Mouse (Mus musculus) monocyte, adult 59 days (primary cell): ENCODE measurements around the gene Olfr495. TPM values are rescaled to one million over a fixed set of nuclear protein-coding genes. Genes with fewer than 3 reads are reported as not detected.

ENCODE experiments used
- total RNA-seq, 2 experiments: library from RNA; stranded (reverse); gene quantifications; one replicate each; pipeline ENCODE4 v1.2.4; 2023

The Olfr495 gene
- not detected for total RNA-seq

DNA sequence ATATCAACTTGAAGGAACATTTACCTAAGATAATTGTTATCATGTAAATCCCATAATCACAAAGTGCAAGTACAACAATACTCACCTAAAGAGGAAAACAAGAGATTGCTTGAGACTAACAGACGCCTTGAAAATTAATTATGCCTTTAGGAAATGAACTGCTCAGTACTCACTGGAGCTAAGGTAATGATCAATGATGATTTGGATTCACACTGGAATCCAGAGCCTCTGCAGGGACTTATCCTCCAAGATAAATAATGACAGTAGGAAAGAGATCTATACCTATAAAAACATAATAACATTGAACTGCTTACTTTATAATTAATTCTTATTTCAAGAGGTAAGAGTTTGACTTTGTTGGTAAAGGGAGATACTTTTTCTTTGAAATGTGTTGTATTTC lies at the start of gene Olfr495:
Gene Olfr495 (plus strand): TSS at position 301 of the 400 bp plus-strand sequence.

DNA sequence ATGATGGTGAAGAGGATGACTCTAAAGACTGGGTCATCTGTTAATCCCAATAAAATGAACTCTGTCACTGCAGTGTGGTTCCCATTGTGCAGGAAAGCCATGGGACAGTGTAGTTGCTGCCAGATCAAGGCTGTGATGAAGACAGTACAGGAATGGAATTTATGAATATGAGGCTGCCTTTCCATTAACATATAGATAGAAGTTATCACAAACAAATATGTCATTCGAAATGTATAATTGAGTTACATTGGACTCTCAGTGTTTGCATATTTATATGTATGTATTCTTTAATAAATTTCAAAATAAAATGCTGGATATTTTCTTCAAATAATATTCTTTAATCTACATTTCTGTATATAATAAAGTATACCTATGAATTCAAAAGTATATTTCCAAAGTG lies 46.1 kb upstream of the Olfr495 start, which contains the start of gene Olfr493:
Gene Olfr493 (minus strand): TSS at position 101 of the 400 bp plus-strand sequence.

GRCm38 (mm10) chr7:108365035-108365434 lies 27.9 kb upstream of the Olfr495 start, which contains the start of gene Olfr494:
Gene Olfr494, plus strand, starts transcription at chr7:108365335.

DNA sequence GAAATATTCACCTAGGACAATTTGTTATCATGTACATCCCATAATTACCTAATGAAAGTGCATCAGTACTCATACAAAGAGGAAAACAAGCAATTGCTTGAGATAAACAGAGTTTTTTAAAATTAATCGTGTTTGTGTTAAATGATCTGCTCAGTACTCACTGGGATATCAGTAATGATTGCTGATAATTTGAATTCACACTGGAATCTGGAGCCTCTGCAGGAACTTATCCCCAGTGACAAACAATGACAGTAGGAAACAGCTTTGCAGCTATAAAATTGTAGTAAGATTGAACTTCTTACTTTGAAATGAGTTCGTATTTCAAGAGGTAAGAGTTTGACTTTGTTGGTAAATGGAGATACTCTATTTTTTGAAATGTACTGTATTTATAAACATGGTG lies 27.2 kb downstream of the Olfr495 start, which contains the start of gene Olfr497:
Gene Olfr497 (plus strand): TSS at position 301 of the 400 bp plus-strand sequence.

Other genes starting within 250 kb of the Olfr495 start
- gene Olfr485, start 233.3 kb upstream of the Olfr495 start, total RNA-seq = not detected
- not detected for gene Olfr486, start 220.4 kb upstream of the Olfr495 start, total RNA-seq
- gene Olfr487, start 178.5 kb upstream of the Olfr495 start, total RNA-seq = not detected
- not detected for gene Olfr488, start 134.8 kb upstream of the Olfr495 start, total RNA-seq
- gene Olfr490, start 104.2 kb upstream of the Olfr495 start, total RNA-seq = not detected
- gene Olfr491, start 79.7 kb upstream of the Olfr495 start, total RNA-seq = not detected
- gene Olfr492, start 69.5 kb upstream of the Olfr495 start, total RNA-seq = not detected
- gene Olfr493, start 46.2 kb upstream of the Olfr495 start, total RNA-seq = not detected
- gene Olfr494, start 27.8 kb upstream of the Olfr495 start, total RNA-seq = not detected
- gene Olfr497, start 27.3 kb downstream of the Olfr495 start, total RNA-seq = not detected
- gene Olfr498, start 72.2 kb downstream of the Olfr495 start, total RNA-seq = not detected
- not detected for gene Olfr502, start 131.9 kb downstream of the Olfr495 start, total RNA-seq
- not detected for gene Olfr503, start 151.4 kb downstream of the Olfr495 start, total RNA-seq
- gene Olfr504, start 172.6 kb downstream of the Olfr495 start, total RNA-seq = not detected
- gene Olfr506, start 217.6 kb downstream of the Olfr495 start, total RNA-seq = not detected
- not detected for gene Olfr507, start 228.6 kb downstream of the Olfr495 start, total RNA-seq
- not detected for gene Olfr508, start 236.8 kb downstream of the Olfr495 start, total RNA-seq